Mouse (Mus musculus) kidney, embryonic 15.5 days (tissue): ENCODE data around the gene Slc27a1. TPM values are rescaled to one million over a fixed set of nuclear protein-coding genes. Genes with fewer than 3 reads are reported as not detected.
A peak's percentile ranks its signal among the peaks of the same experiment; 100 is the strongest.

ENCODE experiments used
- ATAC-seq: fragments of 200-750 bp; cut with Nextera tagmentation; replicated peaks from 2 replicates; pipeline ENCODE4 v1.8.0; 2017; ENCODE audit warnings: moderate TSS enrichment; ENCODE audit not compliant: low FRiP score
- H3K27ac ChIP-seq: fragments of 300-500 bp; sonication (generic); 2 replicates; pipeline ENCODE4 v1.5.1; 2015; ENCODE audit warnings: mild to moderate bottlenecking, inconsistent platforms
- H3K27me3 ChIP-seq: fragments of 300-500 bp; sonication (generic); 2 replicates; pipeline ENCODE4 v1.6.1; 2015; ENCODE audit warnings: inconsistent platforms
- H3K36me3 ChIP-seq: fragments of 300-500 bp; sonication (generic); 2 replicates; pipeline ENCODE4 v1.6.1; 2015; ENCODE audit warnings: inconsistent platforms
- H3K4me1 ChIP-seq: fragments of 300-500 bp; sonication (generic); 2 replicates; pipeline ENCODE4 v1.6.1; 2015; ENCODE audit warnings: inconsistent platforms
- H3K4me2 ChIP-seq: fragments of 300-500 bp; sonication (generic); 2 replicates; pipeline ENCODE4 v1.6.1; 2015; ENCODE audit warnings: moderate library complexity, mild to moderate bottlenecking, inconsistent platforms
- H3K4me3 ChIP-seq: fragments of 300-500 bp; sonication (generic); replicated peaks from 2 replicates; pipeline ENCODE4 v1.5.1; 2015; ENCODE audit warnings: mild to moderate bottlenecking, inconsistent platforms
- H3K9ac ChIP-seq: fragments of 300-500 bp; sonication (generic); 2 replicates; pipeline ENCODE4 v1.6.1; 2015; ENCODE audit warnings: mild to moderate bottlenecking, inconsistent platforms
- H3K9me3 ChIP-seq: fragments of 300-500 bp; sonication (generic); replicated peaks from 2 replicates; pipeline ENCODE4 v1.6.1; 2016; ENCODE audit warnings: inconsistent platforms
- WGBS: fragments of 180-500 bp; shearing (Covaris S2); methylation state at CpG from one replicate; pipeline ENCODE4 v1.1.7; 2015; ENCODE audit warnings: mixed read lengths; 5-methylcytosine and 5-hydroxymethylcytosine counted together
- polyA plus RNA-seq: library from polyadenylated mRNA; unstranded; fragments of >200 nt; fragmentation: Nextera tagmentation; extraction: Ambion mirVana; gene quantifications from 2 replicates; pipeline ENCODE4 v1.2.1, GENCODE M21; 2015

Slc27a1 gene
- polyA plus RNA-seq, 1 experiment from 2014 or later = 45.3 TPM

DNA sequence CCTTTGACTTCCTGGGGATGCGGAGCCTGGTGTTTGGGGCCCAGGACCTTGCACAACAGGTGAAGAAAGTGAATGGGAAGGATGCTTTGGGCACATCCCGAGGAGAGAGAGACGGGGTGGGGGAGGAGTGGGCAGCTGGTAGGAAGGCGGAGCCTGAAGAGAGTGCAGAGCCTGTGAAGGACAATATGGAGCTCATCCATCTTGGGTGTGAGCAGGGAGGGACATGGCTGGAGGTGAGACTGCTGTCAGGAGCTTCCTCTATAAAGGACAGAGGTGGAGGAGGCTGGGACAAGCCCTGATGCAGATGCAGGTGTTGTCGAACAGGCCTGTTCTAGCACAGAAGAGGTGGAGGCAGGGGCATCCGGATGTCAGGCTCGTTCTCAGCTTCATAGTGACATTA is 35.3 kb downstream of the Slc27a1 start:
- peaks cover 34% of the 10 kb centered on the region for H3K27me3 ChIP-seq
- no peaks in the 10 kb centered on the region for H3K9me3 ChIP-seq
- no peak overlapping the region for H3K4me2 ChIP-seq
- 0 out of 2 replicates have a peak, but pooled peaks cover 3% of the 10 kb centered on the region for H3K36me3 ChIP-seq
- no peak overlapping the region for H3K4me3 ChIP-seq
- H3K9ac ChIP-seq = no peak overlapping the region
- no peak for ATAC-seq
- 59% methylated on average over 7 of the region's 7 CpGs for WGBS
- no peak overlapping the region for H3K27ac ChIP-seq
- peaks cover 19% of the 10 kb centered on the region for H3K4me1 ChIP-seq

DNA sequence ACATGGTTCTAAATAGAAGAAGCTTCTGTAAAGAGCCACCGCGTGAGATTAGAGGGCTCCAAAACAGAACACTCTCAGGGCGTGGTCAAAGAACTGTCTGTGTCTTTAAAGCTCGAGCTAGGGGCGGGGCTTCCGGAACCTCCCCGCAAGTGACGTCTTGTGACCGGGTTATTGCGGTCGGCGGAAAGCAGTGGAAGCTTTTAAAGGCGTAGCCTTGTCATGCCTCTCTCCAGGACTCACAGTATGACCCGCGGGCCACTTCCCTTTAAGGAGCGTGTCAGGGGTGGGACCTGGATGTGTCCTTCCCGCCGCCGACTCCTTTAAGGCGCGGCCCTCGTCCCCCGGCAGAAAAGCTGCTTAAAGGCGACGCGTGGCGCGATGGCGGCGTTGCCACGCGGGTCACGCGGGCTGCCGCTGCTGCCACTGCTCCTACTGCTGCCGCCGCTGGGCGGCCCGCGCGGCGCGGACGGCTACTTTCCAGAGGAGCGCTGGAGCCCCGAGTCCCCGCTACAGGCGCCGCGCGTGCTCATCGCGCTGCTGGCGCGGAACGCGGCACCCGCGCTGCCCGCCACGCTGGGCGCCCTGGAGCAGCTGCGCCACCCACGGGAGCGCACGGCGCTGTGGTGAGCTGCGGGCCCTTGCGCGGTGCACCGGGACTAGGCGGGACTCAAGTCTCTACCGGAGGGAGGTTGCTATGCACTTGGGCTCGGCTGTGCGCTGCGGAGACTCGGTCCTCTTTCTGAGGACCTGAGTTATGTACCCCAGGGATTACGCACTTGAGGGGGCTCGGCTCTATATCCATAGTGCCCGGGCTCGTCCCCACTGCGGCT is 42.4 kb downstream of the Slc27a1 start, which contains the start of gene Colgalt1:
Colgalt1 (plus strand) TSS at position 177 of the 830 bp plus-strand sequence.
- Histone ChIP-seq H3K27me3 (no peaks in the 10 kb centered on the region), H3K4me3 (peak within 1 kb of the TSS; percentile 95), H3K4me2 (peak within 1 kb of the TSS; percentile 79), H3K27ac (peak within 1 kb of the TSS; percentile 88), H3K4me1 (peaks cover 22% of the 10 kb centered on the region), H3K36me3 (peaks cover 31% of the 10 kb centered on the region), H3K9ac (peak within 1 kb of the TSS; percentile 94), H3K9me3 (no peaks in the 10 kb centered on the region)
- WGBS = under 1% methylated on average over 81 of the region's 82 CpGs
- peak; percentile 99 for ATAC-seq

DNA sequence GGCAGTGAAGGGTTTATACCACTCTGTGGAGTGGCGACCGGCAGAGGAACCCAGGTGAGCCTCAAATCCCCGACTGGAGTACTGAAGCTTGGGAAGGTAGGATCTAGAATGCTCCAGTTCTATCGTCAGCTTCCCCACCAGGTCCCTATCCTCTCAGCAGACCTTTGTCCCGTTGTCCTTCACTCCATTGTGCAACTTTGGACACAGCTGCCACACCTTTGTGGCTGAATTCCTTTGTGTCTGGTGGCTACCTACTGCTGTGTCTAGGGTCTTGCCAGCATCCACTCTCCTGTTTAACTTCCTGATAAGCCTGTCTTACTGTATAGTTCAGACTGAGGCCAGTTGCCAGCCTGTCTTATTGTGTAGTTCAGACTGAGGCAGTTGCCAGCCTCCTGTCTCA is 43.5 kb downstream of the Slc27a1 start:
- peaks cover 22% of the 10 kb centered on the region for H3K4me1 ChIP-seq
- no peaks in the 10 kb centered on the region for H3K27me3 ChIP-seq
- 48% methylated on average over 5 of the region's 5 CpGs for WGBS
- H3K4me2 ChIP-seq = peak overlapping the region; percentile 79
- ATAC-seq = no peak
- H3K4me3 ChIP-seq = peak overlapping the region; percentile 95
- H3K9me3 ChIP-seq = no peaks in the 10 kb centered on the region
- peak overlapping the region; percentile 94 for H3K9ac ChIP-seq
- H3K27ac ChIP-seq = no peak overlapping the region
- peaks cover 42% of the 10 kb centered on the region for H3K36me3 ChIP-seq

DNA sequence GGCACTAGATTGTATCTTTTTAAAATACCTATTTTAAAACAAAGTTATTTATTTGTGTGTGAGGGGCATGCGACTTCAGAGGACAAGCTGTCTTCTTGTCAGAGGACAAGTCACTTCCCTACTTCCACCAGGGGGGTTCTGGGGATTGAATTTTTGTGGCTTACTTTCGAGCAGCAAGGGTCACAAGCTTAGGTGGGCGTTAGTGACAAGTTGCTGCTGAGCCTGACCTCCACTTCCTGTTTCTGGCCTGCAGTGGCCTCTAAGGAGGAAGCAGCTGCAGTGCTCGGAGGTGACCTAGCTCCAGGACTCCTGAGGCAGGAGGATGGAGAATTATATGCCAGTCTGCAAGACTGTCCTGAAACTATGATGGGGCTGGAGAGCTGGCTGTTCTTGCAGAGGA is 44.7 kb downstream of the Slc27a1 start:
- ATAC-seq = no peak
- H3K9ac ChIP-seq = no peak overlapping the region
- no peak overlapping the region for H3K27ac ChIP-seq
- peaks cover 54% of the 10 kb centered on the region for H3K36me3 ChIP-seq
- H3K4me1 ChIP-seq = peaks cover 22% of the 10 kb centered on the region
- H3K4me2 ChIP-seq = no peak overlapping the region
- no peaks in the 10 kb centered on the region for H3K27me3 ChIP-seq
- 36% methylated on average over 4 of the region's 4 CpGs for whole genome bisulfite sequencing
- no peak overlapping the region for H3K4me3 ChIP-seq
- no peaks in the 10 kb centered on the region for H3K9me3 ChIP-seq

DNA sequence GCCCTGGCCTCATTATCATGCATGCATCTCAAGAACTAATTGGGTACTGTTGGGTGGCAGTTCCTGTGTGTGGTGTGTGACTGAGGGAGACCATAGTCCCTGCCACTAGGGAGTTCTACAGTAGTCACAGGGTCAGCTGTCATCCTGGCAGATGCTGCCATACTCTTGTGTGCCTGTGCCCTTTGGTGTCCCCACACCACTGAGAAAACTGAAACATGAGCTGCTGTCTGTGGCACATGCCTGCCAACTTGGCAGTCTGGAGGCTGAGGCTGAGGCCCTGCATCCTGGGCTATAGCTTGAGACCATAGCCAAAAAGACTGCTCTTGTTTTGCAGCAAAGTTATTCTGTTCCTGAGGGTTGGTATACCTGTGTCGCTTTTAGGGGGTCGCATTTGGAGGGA is 51.1 kb downstream of the Slc27a1 start:
- H3K4me1 ChIP-seq = no peaks in the 10 kb centered on the region
- H3K4me3 ChIP-seq = no peak overlapping the region
- H3K9ac ChIP-seq = no peak overlapping the region
- WGBS = 96% methylated on average over 2 of the region's 2 CpGs
- peaks cover 22% of the 10 kb centered on the region for H3K9me3 ChIP-seq
- no peak overlapping the region for H3K27ac ChIP-seq
- H3K36me3 ChIP-seq = peaks cover 97% of the 10 kb centered on the region
- H3K27me3 ChIP-seq = no peaks in the 10 kb centered on the region
- no peak overlapping the region for H3K4me2 ChIP-seq
- ATAC-seq = no peak

DNA sequence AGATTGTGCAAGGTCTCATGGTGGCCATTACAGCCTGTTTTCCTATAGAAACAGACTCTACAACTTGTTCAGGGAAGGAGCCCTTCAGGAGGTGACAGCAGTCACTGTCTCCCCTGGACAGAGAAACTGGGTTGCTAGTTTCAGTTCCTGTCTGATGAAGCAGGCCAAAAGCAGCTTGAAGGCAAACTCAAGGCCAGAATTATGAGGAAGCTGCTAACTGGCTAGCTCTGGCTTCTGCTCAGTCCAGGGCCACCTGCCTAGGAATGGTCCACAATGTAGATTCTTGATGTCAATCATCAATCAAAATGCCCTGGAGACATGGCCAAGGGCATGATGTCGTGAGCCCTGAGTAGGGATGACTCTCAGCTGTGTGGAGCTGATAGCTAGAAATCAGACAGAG is 56.4 kb downstream of the Slc27a1 start:
- H3K9me3 ChIP-seq = peaks cover 22% of the 10 kb centered on the region
- H3K27ac ChIP-seq = no peak overlapping the region
- peaks cover 67% of the 10 kb centered on the region for H3K36me3 ChIP-seq
- peaks cover 4% of the 10 kb centered on the region for H3K27me3 ChIP-seq
- no peak for ATAC-seq
- H3K4me3 ChIP-seq = no peak overlapping the region
- peaks cover 28% of the 10 kb centered on the region for H3K4me1 ChIP-seq
- no peak overlapping the region for H3K9ac ChIP-seq
- H3K4me2 ChIP-seq = no peak overlapping the region
- WGBS = 73% methylated on average over 1 of the region's 1 CpGs

DNA sequence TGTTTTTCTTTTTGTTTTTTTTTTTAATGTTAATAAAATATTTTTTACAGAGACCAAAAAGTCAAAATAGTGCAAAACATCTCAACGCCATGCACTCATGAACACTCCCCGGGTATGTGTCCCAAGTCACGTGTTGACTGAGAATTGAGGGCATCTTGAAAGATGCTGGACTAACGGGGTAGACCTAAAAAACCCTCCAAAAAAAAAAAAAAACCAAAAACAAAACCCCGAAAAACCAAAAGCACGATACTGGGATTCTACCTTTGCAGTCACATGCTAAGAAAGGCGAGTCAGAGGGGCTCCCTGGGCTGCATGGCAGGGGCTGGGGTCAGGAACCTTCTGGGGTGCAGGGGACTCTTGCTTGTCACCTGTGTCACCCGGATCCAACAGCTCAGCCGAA is 58.1 kb downstream of the Slc27a1 start:
- 89% methylated on average over 9 of the region's 9 CpGs for WGBS
- Histone ChIP-seq H3K4me2 (no peak overlapping the region), H3K4me1 (peaks cover 31% of the 10 kb centered on the region), H3K27me3 (peaks cover 17% of the 10 kb centered on the region), H3K9ac (no peak overlapping the region), H3K9me3 (peaks cover 19% of the 10 kb centered on the region), H3K36me3 (peaks cover 51% of the 10 kb centered on the region), H3K27ac (peak overlapping the region; percentile 65; the same call in 1 of the 2 replicates), H3K4me3 (no peak overlapping the region)
- ATAC-seq = no peak

DNA sequence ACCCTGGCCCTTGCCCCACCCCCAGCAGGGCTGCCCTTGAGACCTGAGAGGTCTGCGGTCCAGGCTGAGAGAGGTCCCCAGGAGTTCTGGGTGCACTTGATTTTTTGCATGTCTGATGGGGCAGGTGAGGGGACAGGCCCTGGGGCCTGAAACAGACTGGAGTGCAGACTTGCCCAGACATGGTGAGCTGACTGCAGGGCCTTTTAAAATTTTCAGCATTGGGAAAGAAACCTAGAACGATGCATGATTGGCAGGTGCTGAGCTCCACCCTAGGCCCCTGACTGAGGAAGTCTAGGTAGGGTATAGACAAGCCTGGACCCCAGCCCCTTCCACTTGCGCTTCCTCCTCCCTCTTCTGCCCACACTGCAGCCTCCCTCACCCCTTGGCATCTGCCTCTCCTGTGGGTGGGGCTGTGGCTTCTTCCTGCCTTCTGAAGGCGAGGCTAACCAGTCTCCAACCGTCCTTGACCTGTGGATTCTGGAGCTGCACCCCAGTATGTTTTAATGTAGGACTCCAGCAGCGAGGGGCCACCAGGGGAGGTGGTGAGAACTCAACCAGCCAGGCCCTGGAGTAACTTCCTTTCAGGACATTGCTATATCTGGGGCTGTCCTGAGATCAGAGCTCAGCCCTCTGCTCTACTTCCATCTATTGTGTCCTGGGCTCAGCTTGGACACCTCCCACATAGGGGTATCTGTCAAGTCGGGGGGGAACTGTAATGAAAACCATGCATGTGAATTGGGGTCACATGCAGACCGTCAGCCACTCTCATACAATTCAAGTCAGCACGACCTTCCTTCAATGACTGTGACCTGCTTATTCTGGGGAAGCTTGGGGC is 58.8 kb downstream of the Slc27a1 start:
- peaks cover 20% of the 10 kb centered on the region for H3K27me3 ChIP-seq
- no peak overlapping the region for H3K9ac ChIP-seq
- no peak overlapping the region for H3K4me2 ChIP-seq
- peaks cover 12% of the 10 kb centered on the region for H3K9me3 ChIP-seq
- 42% methylated on average over 9 of the region's 9 CpGs for WGBS
- peaks cover 44% of the 10 kb centered on the region for H3K36me3 ChIP-seq
- H3K4me1 ChIP-seq = peaks cover 31% of the 10 kb centered on the region
- no peak overlapping the region for H3K4me3 ChIP-seq
- no peak for ATAC-seq
- peak overlapping the region; percentile 65 for H3K27ac ChIP-seq

DNA sequence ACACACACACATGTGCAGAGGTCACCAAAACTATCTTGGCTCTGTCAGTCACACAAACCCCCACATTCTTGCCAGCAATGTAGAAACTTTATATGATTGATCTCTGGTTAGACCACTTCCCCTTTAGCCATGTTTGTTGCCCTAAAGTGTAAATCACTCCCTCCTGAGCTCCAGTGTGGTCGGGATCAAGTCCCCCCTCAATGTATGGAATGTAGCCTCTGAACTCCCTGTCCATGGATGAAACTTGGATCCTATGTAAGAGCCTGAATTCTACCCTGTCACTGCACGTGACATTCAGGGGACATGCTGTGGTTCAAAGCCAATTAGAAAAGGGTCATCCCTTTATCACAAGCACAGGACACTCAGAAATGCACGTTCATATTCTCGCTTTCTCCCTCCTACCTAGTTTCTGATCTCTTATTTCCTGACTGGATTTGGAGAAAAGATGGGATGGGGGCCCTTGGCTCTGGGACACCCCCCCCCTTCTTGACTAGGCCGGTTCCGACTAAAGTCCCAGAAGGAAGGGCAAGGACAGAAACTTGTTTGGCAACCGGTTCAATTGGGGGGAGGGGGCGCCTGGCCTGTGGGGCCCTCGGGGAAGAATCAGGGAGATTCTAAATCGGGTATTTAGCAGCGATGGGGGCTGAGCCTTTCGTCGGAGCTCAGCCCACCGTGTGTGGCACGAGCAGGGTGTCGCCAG is 59.9 kb downstream of the Slc27a1 start:
- Histone ChIP-seq H3K9me3 (peaks cover 8% of the 10 kb centered on the region), H3K27ac (peak overlapping the region; percentile 65), H3K4me2 (peak overlapping the region; percentile 88), H3K9ac (peak overlapping the region; percentile 48), H3K4me3 (peak overlapping the region; percentile 54), H3K4me1 (peaks cover 35% of the 10 kb centered on the region), H3K36me3 (peaks cover 33% of the 10 kb centered on the region), H3K27me3 (peaks cover 30% of the 10 kb centered on the region)
- WGBS = 5% methylated on average over 16 of the region's 16 CpGs
- no peak for ATAC-seq

DNA sequence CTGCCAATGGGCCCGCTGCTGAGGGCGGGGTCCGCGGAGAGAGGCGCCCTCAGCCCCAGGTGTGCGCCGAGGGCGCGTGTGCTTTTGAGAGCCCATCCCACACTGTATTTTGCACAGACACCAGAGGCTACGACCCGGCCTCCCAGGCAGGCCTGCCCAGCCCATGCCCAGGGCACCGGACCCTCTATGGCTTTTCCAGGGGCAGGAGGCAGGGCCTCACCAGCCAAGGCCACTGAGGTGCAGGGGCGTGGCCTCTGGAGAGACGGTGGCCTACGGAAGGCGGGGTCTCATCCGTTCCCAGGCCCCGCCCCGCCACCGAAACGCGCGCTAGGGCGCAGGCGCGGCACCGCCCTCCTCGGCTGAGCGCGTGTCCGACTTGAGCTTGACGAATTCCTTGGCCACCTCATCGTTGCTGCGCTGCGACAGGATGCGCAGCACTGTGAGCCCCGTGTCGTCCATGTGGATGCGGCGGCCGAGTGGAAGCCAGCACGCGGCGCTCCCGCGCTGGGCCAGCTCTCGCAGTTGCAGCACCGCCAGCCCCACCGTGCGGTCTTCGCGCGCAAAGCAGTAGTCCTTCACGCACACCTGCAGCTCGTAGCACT is 60.5 kb downstream of the Slc27a1 start:
- under 1% methylated on average over 55 of the region's 55 CpGs for WGBS
- Histone ChIP-seq H3K4me1 (peaks cover 42% of the 10 kb centered on the region), H3K27me3 (peaks cover 36% of the 10 kb centered on the region), H3K4me3 (peak overlapping the region; percentile 54), H3K9me3 (peaks cover 7% of the 10 kb centered on the region; the same call in 1 of the 2 replicates), H3K36me3 (peaks cover 27% of the 10 kb centered on the region), H3K27ac (peak overlapping the region; percentile 65), H3K9ac (peak overlapping the region; percentile 48), H3K4me2 (peak overlapping the region; percentile 88)
- peak; percentile 87 for ATAC-seq

DNA sequence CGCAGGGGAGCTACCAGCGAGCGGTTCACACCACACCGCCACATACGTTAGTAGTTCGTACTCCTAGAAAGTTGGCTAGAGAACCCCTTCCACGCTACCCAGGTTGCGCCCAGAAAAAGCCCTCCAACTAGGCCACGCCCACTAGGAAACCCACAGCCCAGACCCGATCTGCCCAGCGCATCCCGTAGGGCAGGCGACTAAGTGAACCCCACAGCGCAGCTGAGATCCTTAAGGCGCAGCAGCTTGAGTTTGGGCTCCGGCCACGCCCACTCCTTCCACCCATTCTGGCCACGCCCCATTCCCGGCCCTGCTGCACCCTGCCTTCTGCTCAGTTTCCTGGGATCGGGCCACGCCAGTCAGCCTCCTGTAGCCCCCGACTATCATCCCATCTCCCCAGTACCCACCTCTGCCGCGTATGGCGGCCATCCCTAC is 61.1 kb downstream of the Slc27a1 start:
- 3% methylated on average over 25 of the region's 25 CpGs for WGBS
- peak overlapping the region; percentile 88 for H3K4me2 ChIP-seq
- H3K27me3 ChIP-seq = peaks cover 42% of the 10 kb centered on the region
- peaks cover 7% of the 10 kb centered on the region; the same call in 1 of the 2 replicates for H3K9me3 ChIP-seq
- H3K4me3 ChIP-seq = peak overlapping the region; percentile 54
- ATAC-seq = peak; percentile 27
- H3K9ac ChIP-seq = peak overlapping the region; percentile 48
- H3K27ac ChIP-seq = no peak overlapping the region; the same call in 1 of the 2 replicates
- H3K4me1 ChIP-seq = peaks cover 48% of the 10 kb centered on the region
- peaks cover 21% of the 10 kb centered on the region; the same call in 1 of the 2 replicates for H3K36me3 ChIP-seq
